Mouse (Mus musculus) liver, embryonic 14.5 days (tissue): ENCODE measurements at regions not wholly inside any gene's neighbourhood (a gene's known extent, or its start where the extent isn't known, plus 50 kb on each side); places are given as distances from the start of the nearest gene placed in this dataset.

Experiments used
- CTCF ChIP-seq: IDR thresholded peaks from 2 replicates; pipeline ENCODE4 v1.5.1; 2016; ENCODE audit warnings: antibody characterized with exemption, low read depth, control low read depth
- EP300 ChIP-seq: IDR thresholded peaks from 2 replicates; pipeline ENCODE4 v1.6.1; 2016; ENCODE audit warnings: antibody characterized with exemption, low read depth

DNA sequence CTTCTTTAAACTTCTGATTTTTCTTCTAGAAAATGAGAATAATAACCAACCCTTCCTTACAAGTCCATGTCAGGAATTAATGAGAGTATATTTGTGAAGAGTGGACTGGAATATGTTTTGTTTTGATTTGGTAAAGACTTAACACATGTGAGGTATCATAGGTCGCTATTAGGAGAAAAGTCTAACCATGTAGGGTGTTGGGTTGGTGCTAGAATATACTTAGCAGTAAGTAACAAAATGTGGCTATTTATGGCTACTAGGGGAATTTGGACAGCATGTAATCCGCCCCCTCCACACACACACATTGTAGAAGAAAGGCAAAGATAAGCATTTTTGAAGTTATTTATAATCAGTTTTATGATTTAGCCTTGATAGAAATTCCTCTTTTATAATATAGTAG is 114.5 kb downstream of the Zfp36l1 start:
- no peak for TF ChIP-seq EP300
- no peak for TF ChIP-seq CTCF
